8 mouse cellular contexts compared by ENCODE assay signal in genomic region chr9:64737406-64738201, GRCm38 (mm10). TPM values are rescaled to one million over a fixed set of nuclear protein-coding genes. Genes with fewer than 3 reads are reported as not detected.
DNase-seq lines count a peak whose midpoint lies in the region; ATAC-seq lines count a peak whose summit lies in the region.

TSS of gene Rab11a (minus strand) at chr9:64737758.

- H3K9ac ChIP-seq in hindbrain, embryonic 11.5 days (ENCODE audit: low read depth, low read length) = peak within 1 kb of the TSS; percentile 88

- peak within 1 kb of the TSS; percentile 87 for H3K27ac ChIP-seq in hindbrain, embryonic 11.5 days (ENCODE audit: low read depth, low read length)

- under 1% methylated on average over 58 of the region's 61 CpGs for WGBS in hindbrain, embryonic 11.5 days

- H3K4me2 ChIP-seq in hindbrain, embryonic 11.5 days (replicated peaks; ENCODE audit: low read depth, low read length) = peak within 1 kb of the TSS; percentile 65

- ATAC-seq in hindbrain, embryonic 11.5 days (ENCODE audit: low FRiP score) = peak; percentile 97

- DNase-seq in Muller cell, postnatal 12 days (ENCODE audit: inconsistent ontology term) = peak; percentile 96
- DNase-seq in cerebellum, adult 9-11 months = peak; percentile 95
- peak; percentile 89 to 97 for DNase-seq in frontal cortex, adult 2 months (ENCODE audit: extremely low spot score in 1 of 2, low spot score in 1 of 2)
- peak; percentile 97 for DNase-seq in hindbrain, embryonic 11.5 days (ENCODE audit: low spot score)
- DNase-seq in layer of hippocampus, postnatal 10 days (ENCODE audit: low spot score in 2 of 2) = peak; percentile 97 to 98
- DNase-seq in lung, postnatal 10 days = peak; percentile 98
- peak; percentile 94 for DNase-seq in ovary, postnatal 36 days (ENCODE audit: low spot score)
- peak; percentile 97 for DNase-seq in thymus, postnatal 25 days

- no peaks in the 10 kb centered on the region for H3K9me3 ChIP-seq in hindbrain, embryonic 11.5 days (ENCODE audit: control insufficient read depth, low read length)

- no peaks in the 10 kb centered on the region for H3K27me3 ChIP-seq in hindbrain, embryonic 11.5 days (ENCODE audit: control insufficient read depth, insufficient read depth, low read length)

- H3K4me3 ChIP-seq in hindbrain, embryonic 11.5 days (ENCODE audit: low read depth, low read length) = peak within 1 kb of the TSS; percentile 97

- 0 out of 2 replicates have a peak, but pooled peaks cover 2% of the 10 kb centered on the region for H3K4me1 ChIP-seq in hindbrain, embryonic 11.5 days (replicated peaks; ENCODE audit: control insufficient read depth, insufficient read depth, low read length)

- no peaks in the 10 kb centered on the region for H3K36me3 ChIP-seq in hindbrain, embryonic 11.5 days (ENCODE audit: control insufficient read depth, insufficient read depth, low read length)

RNA-seq across cellular contexts. Expression of gene Rab11a, which starts in this region (rescaled TPM):
- 171 and 217 TPM in 2 replicates for polyA plus RNA-seq in frontal cortex, adult 2 months (2012; rRNA removed)
- 322 and 331 TPM in 2 replicates for polyA plus RNA-seq in hindbrain, embryonic 11.5 days (2014; fragmentation: Nextera tagmentation; extraction: Ambion mirVana)
- total RNA-seq in layer of hippocampus, postnatal 10 days (2021) = 100 to 1,000 TPM; 357 to 372 TPM

Comparison
In these comparisons a context has a peak if more than half of its experiments do, and no peak if none do; other contexts are left out.
1. Peak in every context shown above with its lines: DNase-seq, ATAC-seq, H3K4me3 ChIP-seq and H3K27ac ChIP-seq.